Mouse (Mus musculus): ENCODE measurements around the gene Cela1. TPM values are rescaled to one million over a fixed set of nuclear protein-coding genes. Genes with fewer than 3 reads are reported as not detected.

Cela1 gene
- polyA plus RNA-seq, 1 experiment, result 0.08 TPM

- Histone ChIP-seq H3K9me3 (ENCODE audit: control insufficient read depth, low read length) (peaks cover 4% of the 10 kb centered on the region), H3K4me1 (ENCODE audit: control insufficient read depth) (no peaks in the 10 kb centered on the region; the same call in 1 of the 2 replicates), H3K36me3 (ENCODE audit: control insufficient read depth) (no peaks in the 10 kb centered on the region), H3K27me3 (ENCODE audit: control insufficient read depth) (no peaks in the 10 kb centered on the region), H3K4me3 (replicated peaks) (no peak overlapping the region)
- TF ChIP-seq TAL1 (IDR thresholded peaks at IDR 0.05; ENCODE audit: low read length) (no peak), GATA1 (IDR thresholded peaks at IDR 0.05; ENCODE audit: low read length) (no peak)
Observed at GRCm38 (mm10) chr15:100714470-100714869, 26.7 kb upstream of the Cela1 start.

- TF ChIP-seq GATA1 (IDR thresholded peaks at IDR 0.05; ENCODE audit: low read length), result no peak
- peaks cover 4% of the 10 kb centered on the region for H3K4me1 ChIP-seq (ENCODE audit: control insufficient read depth)
- H3K36me3 ChIP-seq (ENCODE audit: control insufficient read depth), result no peaks in the 10 kb centered on the region
- no peaks in the 10 kb centered on the region; the same call in 1 of the 2 replicates for H3K9me3 ChIP-seq (ENCODE audit: control insufficient read depth, low read length)
- H3K27me3 ChIP-seq (ENCODE audit: control insufficient read depth), result peaks cover 2% of the 10 kb centered on the region; the same call in 1 of the 2 replicates
- no peak overlapping the region for H3K4me3 ChIP-seq (replicated peaks)
Observed at GRCm38 (mm10) chr15:100710838-100711237, 23.1 kb upstream of the Cela1 start.

- no peak for TF ChIP-seq GATA1 (IDR thresholded peaks at IDR 0.05; ENCODE audit: low read length)
- TF ChIP-seq TAL1 (IDR thresholded peaks at IDR 0.05; ENCODE audit: low read length), result no peak
- peaks cover 10% of the 10 kb centered on the region for H3K27me3 ChIP-seq (ENCODE audit: control insufficient read depth)
- no peaks in the 10 kb centered on the region for H3K36me3 ChIP-seq (ENCODE audit: control insufficient read depth)
- H3K4me1 ChIP-seq (ENCODE audit: control insufficient read depth), result peaks cover 5% of the 10 kb centered on the region
- no peaks in the 10 kb centered on the region; the same call in 1 of the 2 replicates for H3K9me3 ChIP-seq (ENCODE audit: control insufficient read depth, low read length)
- H3K4me3 ChIP-seq (replicated peaks), result no peak overlapping the region
Observed at GRCm38 (mm10) chr15:100708433-100709078, 20.8 kb upstream of the Cela1 start.

GRCm38 (mm10) chr15:100706226-100706625 lies 18.5 kb upstream of the Cela1 start:
- Histone ChIP-seq H3K9me3 (ENCODE audit: control insufficient read depth, low read length) (no peaks in the 10 kb centered on the region), H3K4me3 (replicated peaks) (no peak overlapping the region), H3K4me1 (ENCODE audit: control insufficient read depth) (peaks cover 18% of the 10 kb centered on the region), H3K36me3 (ENCODE audit: control insufficient read depth) (no peaks in the 10 kb centered on the region), H3K27me3 (ENCODE audit: control insufficient read depth) (peaks cover 12% of the 10 kb centered on the region)
- TF ChIP-seq TAL1 (IDR thresholded peaks at IDR 0.05; ENCODE audit: low read length) (no peak), GATA1 (IDR thresholded peaks at IDR 0.05; ENCODE audit: low read length) (no peak)

- Histone ChIP-seq H3K27me3 (ENCODE audit: control insufficient read depth) (peaks cover 12% of the 10 kb centered on the region), H3K9me3 (ENCODE audit: control insufficient read depth, low read length) (no peaks in the 10 kb centered on the region), H3K36me3 (ENCODE audit: control insufficient read depth) (no peaks in the 10 kb centered on the region), H3K4me3 (replicated peaks) (no peak overlapping the region), H3K4me1 (ENCODE audit: control insufficient read depth) (peaks cover 26% of the 10 kb centered on the region)
- no peak for TF ChIP-seq TAL1 (IDR thresholded peaks at IDR 0.05; ENCODE audit: low read length)
- no peak for TF ChIP-seq GATA1 (IDR thresholded peaks at IDR 0.05; ENCODE audit: low read length)
Observed at GRCm38 (mm10) chr15:100705376-100705775, 17.7 kb upstream of the Cela1 start.

GRCm38 (mm10) chr15:100703913-100704312 lies 16.2 kb upstream of the Cela1 start:
- TF ChIP-seq GATA1 (IDR thresholded peaks at IDR 0.05; ENCODE audit: low read length), result no peak
- TF ChIP-seq TAL1 (IDR thresholded peaks at IDR 0.05; ENCODE audit: low read length), result no peak
- Histone ChIP-seq H3K4me1 (ENCODE audit: control insufficient read depth) (peaks cover 28% of the 10 kb centered on the region), H3K4me3 (replicated peaks) (no peak overlapping the region), H3K27me3 (ENCODE audit: control insufficient read depth) (peaks cover 12% of the 10 kb centered on the region), H3K9me3 (ENCODE audit: control insufficient read depth, low read length) (no peaks in the 10 kb centered on the region), H3K36me3 (ENCODE audit: control insufficient read depth) (no peaks in the 10 kb centered on the region)

- Histone ChIP-seq H3K4me1 (ENCODE audit: control insufficient read depth) (peaks cover 25% of the 10 kb centered on the region), H3K9me3 (ENCODE audit: control insufficient read depth, low read length) (no peaks in the 10 kb centered on the region), H3K4me3 (replicated peaks) (no peak overlapping the region), H3K27me3 (ENCODE audit: control insufficient read depth) (peaks cover 10% of the 10 kb centered on the region), H3K36me3 (ENCODE audit: control insufficient read depth) (no peaks in the 10 kb centered on the region)
- no peak for TF ChIP-seq GATA1 (IDR thresholded peaks at IDR 0.05; ENCODE audit: low read length)
- no peak for TF ChIP-seq TAL1 (IDR thresholded peaks at IDR 0.05; ENCODE audit: low read length)
Observed at GRCm38 (mm10) chr15:100701856-100702255, 14.1 kb upstream of the Cela1 start.

- peaks cover 10% of the 10 kb centered on the region for H3K27me3 ChIP-seq (ENCODE audit: control insufficient read depth)
- no peaks in the 10 kb centered on the region for H3K9me3 ChIP-seq (ENCODE audit: control insufficient read depth, low read length)
- no peaks in the 10 kb centered on the region for H3K36me3 ChIP-seq (ENCODE audit: control insufficient read depth)
- H3K4me1 ChIP-seq (ENCODE audit: control insufficient read depth), result peaks cover 25% of the 10 kb centered on the region
- H3K4me3 ChIP-seq (replicated peaks), result no peak overlapping the region
- TF ChIP-seq TAL1 (IDR thresholded peaks at IDR 0.05; ENCODE audit: low read length), result no peak
Observed at GRCm38 (mm10) chr15:100701108-100701507, 13.4 kb upstream of the Cela1 start.

GRCm38 (mm10) chr15:100700424-100700823 lies 12.7 kb upstream of the Cela1 start:
- peaks cover 10% of the 10 kb centered on the region for H3K27me3 ChIP-seq (ENCODE audit: control insufficient read depth)
- no peaks in the 10 kb centered on the region for H3K9me3 ChIP-seq (ENCODE audit: control insufficient read depth, low read length)
- peaks cover 25% of the 10 kb centered on the region for H3K4me1 ChIP-seq (ENCODE audit: control insufficient read depth)
- no peak overlapping the region for H3K4me3 ChIP-seq (replicated peaks)
- no peaks in the 10 kb centered on the region for H3K36me3 ChIP-seq (ENCODE audit: control insufficient read depth)
- TF ChIP-seq TAL1 (IDR thresholded peaks at IDR 0.05; ENCODE audit: low read length), result no peak
- TF ChIP-seq GATA1 (IDR thresholded peaks at IDR 0.05; ENCODE audit: low read length), result no peak

- H3K9me3 ChIP-seq (ENCODE audit: control insufficient read depth, low read length), result no peaks in the 10 kb centered on the region
- peaks cover 25% of the 10 kb centered on the region for H3K4me1 ChIP-seq (ENCODE audit: control insufficient read depth)
- no peak overlapping the region for H3K4me3 ChIP-seq (replicated peaks)
- H3K36me3 ChIP-seq (ENCODE audit: control insufficient read depth), result no peaks in the 10 kb centered on the region
- peaks cover 10% of the 10 kb centered on the region for H3K27me3 ChIP-seq (ENCODE audit: control insufficient read depth)
- TF ChIP-seq GATA1 (IDR thresholded peaks at IDR 0.05; ENCODE audit: low read length) (no peak), TAL1 (IDR thresholded peaks at IDR 0.05; ENCODE audit: low read length) (no peak)
Observed at GRCm38 (mm10) chr15:100699386-100699785, 11.7 kb upstream of the Cela1 start.
